Mouse (Mus musculus): ENCODE results near the gene 1810046K07Rik. TPM values are rescaled to one million over a fixed set of nuclear protein-coding genes. Genes with fewer than 3 reads are reported as not detected.

Gene 1810046K07Rik
- polyA plus RNA-seq, 1 experiment from 2014 or later, result 0.24 TPM

DNA sequence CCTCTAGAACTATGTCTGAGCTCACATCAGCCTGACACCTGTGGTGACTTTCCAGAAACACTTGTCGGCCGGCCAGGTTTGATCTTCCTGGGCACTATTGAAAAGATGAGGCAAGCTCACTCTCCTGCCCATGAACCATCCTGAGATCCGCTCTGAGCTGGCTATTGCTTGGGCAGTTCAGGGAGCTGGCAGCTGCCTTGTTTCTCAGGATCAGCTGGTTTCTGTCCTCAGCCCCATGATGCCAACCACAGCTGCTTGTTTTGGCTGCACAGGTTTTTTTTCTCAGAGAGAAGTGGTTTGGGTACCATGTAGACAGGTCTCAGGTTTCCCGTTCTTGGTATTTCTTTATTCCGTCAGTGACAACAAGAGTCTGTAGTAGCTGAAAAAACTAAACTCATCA, 70.3 kb downstream of the 1810046K07Rik start:
- Histone ChIP-seq H3K27ac (replicated peaks) (no peak overlapping the region), H3K36me3 (no peaks in the 10 kb centered on the region), H3K4me1 (no peaks in the 10 kb centered on the region), H3K4me3 (replicated peaks) (no peak overlapping the region), H3K27me3 (no peaks in the 10 kb centered on the region), H3K9me3 (replicated peaks) (no peaks in the 10 kb centered on the region), H3K4me2 (replicated peaks) (no peak overlapping the region), H3K9ac (no peak overlapping the region)
- 71% methylated on average over 5 of the region's 5 CpGs for WGBS
- ATAC-seq (ENCODE audit: insufficient number of reproducible peaks, low FRiP score, low TSS enrichment, low read depth), result no peak

DNA sequence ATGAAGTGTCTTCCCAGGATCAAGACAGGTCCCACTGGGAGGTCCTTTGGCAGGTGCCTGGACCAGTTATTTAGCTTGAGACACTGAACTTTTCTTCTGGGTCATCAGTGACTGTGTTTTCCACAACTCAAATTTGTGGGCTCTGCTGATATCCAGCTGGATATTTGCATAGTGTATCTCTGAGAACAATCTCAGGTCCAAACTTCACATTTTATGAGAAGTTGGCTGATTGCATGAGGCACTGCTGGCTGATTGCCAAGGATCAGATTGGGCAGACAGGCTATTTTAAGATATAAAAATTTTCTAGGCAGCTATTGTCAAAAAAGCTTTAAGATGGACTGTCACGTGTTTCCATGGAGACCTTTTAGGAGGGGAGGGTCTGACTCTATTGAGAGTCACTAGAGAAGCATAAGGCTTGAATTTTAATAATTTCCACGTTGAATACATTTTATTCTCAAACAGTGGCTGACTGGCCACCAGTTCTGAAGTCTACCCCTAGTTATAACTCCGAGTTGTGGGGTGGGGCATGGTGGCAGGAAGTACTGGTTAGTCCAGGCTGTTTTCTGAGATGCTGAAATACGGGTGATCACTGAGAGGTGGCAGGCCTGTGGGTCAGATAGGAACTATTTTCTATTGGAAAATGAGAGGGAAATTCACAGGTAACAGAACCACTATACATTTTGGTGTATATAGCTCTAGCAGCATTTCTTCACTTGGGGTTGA, 71.8 kb downstream of the 1810046K07Rik start:
- ATAC-seq (ENCODE audit: insufficient number of reproducible peaks, low FRiP score, low TSS enrichment, low read depth), result no peak
- no peak overlapping the region for H3K9ac ChIP-seq
- H3K4me3 ChIP-seq (replicated peaks), result no peak overlapping the region
- no peaks in the 10 kb centered on the region; the same call in 1 of the 2 replicates for H3K4me1 ChIP-seq
- 55% methylated on average over 4 of the region's 4 CpGs for WGBS
- no peaks in the 10 kb centered on the region for H3K27me3 ChIP-seq
- H3K27ac ChIP-seq (replicated peaks), result no peak overlapping the region
- no peak overlapping the region for H3K4me2 ChIP-seq (replicated peaks)
- H3K36me3 ChIP-seq, result no peaks in the 10 kb centered on the region
- H3K9me3 ChIP-seq (replicated peaks), result no peaks in the 10 kb centered on the region

Other genes starting within 250 kb of the 1810046K07Rik start
- 3.9 and 12.7 TPM in 2 replicates for gene 4833427G06Rik, start 226.8 kb downstream of the 1810046K07Rik start, polyA plus RNA-seq (2015; fragmentation: Nextera tagmentation; extraction: Ambion mirVana)
- gene Gm32742, start 163.4 kb downstream of the 1810046K07Rik start, polyA plus RNA-seq (2015; fragmentation: Nextera tagmentation; extraction: Ambion mirVana), result 0.17 and 0.27 TPM in 2 replicates
- gene Pou2af1, start 115.2 kb downstream of the 1810046K07Rik start, polyA plus RNA-seq (2015; fragmentation: Nextera tagmentation; extraction: Ambion mirVana), result 0.07 and 0.39 TPM in 2 replicates
- gene Colca2, start 50.3 kb downstream of the 1810046K07Rik start, polyA plus RNA-seq (2015; fragmentation: Nextera tagmentation; extraction: Ambion mirVana), result 4.1 and 4.8 TPM in 2 replicates

Measured in embryonic facial prominence, embryonic 15.5 days (tissue).